Mouse (Mus musculus): ENCODE data around the gene Ppp1r36. TPM values are rescaled to one million over a fixed set of nuclear protein-coding genes. Genes with fewer than 3 reads are reported as not detected.

Ppp1r36 gene
- polyA plus RNA-seq, 1 experiment from 2014 or later: 2.8 TPM

GRCm38 (mm10) chr12:76476146-76476545 lies 58.8 kb downstream of the Ppp1r36 start:
- Histone ChIP-seq H3K9me3 (ENCODE audit: low read depth, low read length) (no peaks in the 10 kb centered on the region), H3K4me2 (no peak overlapping the region), H3K27me3 (ENCODE audit: insufficient read depth, low read length) (no peaks in the 10 kb centered on the region), H3K9ac (no peak overlapping the region), H3K4me3 (ENCODE audit: low read depth, low read length) (no peak overlapping the region), H3K27ac (ENCODE audit: low read depth) (no peak overlapping the region), H3K4me1 (ENCODE audit: insufficient read depth) (peaks cover 10% of the 10 kb centered on the region), H3K36me3 (ENCODE audit: insufficient read depth) (no peaks in the 10 kb centered on the region)
- no peak for TF ChIP-seq CTCF (IDR thresholded peaks at IDR 0.05; ENCODE audit: low read depth)
- 86% methylated on average over 1 of the region's 1 CpGs for WGBS
- ATAC-seq (ENCODE audit: insufficient read depth) (no peak), DNase-seq (peak; percentile 23)

- H3K36me3 ChIP-seq (ENCODE audit: insufficient read depth): no peaks in the 10 kb centered on the region
- H3K4me1 ChIP-seq (ENCODE audit: insufficient read depth): peaks cover 10% of the 10 kb centered on the region
- no peaks in the 10 kb centered on the region for H3K9me3 ChIP-seq (ENCODE audit: low read depth, low read length)
- H3K4me2 ChIP-seq: peak overlapping the region; percentile 45
- ATAC-seq (ENCODE audit: insufficient read depth): no peak
- H3K9ac ChIP-seq: no peak overlapping the region
- no peaks in the 10 kb centered on the region for H3K27me3 ChIP-seq (ENCODE audit: insufficient read depth, low read length)
- WGBS: 15% methylated on average over 14 of the region's 14 CpGs
- DNase-seq: peak; percentile 31
- 0 out of 2 replicates have a peak, but pooled peaks have one; percentile 3 for TF ChIP-seq CTCF (IDR thresholded peaks at IDR 0.05; ENCODE audit: low read depth)
- H3K27ac ChIP-seq (ENCODE audit: low read depth): no peak overlapping the region
- H3K4me3 ChIP-seq (ENCODE audit: low read depth, low read length): 0 out of 2 replicates have a peak overlapping the region, but pooled peaks have one; percentile 2
These were observed 61.1 kb downstream of the Ppp1r36 start for GRCm38 (mm10) chr12:76478309-76479023.

- WGBS: 40% methylated on average over 5 of the region's 5 CpGs
- Histone ChIP-seq H3K4me2 (peak overlapping the region; percentile 45), H3K27me3 (ENCODE audit: insufficient read depth, low read length) (no peaks in the 10 kb centered on the region), H3K9ac (no peak overlapping the region), H3K27ac (ENCODE audit: low read depth) (no peak overlapping the region), H3K4me3 (ENCODE audit: low read depth, low read length) (no peak overlapping the region), H3K4me1 (ENCODE audit: insufficient read depth) (peaks cover 10% of the 10 kb centered on the region), H3K9me3 (ENCODE audit: low read depth, low read length) (no peaks in the 10 kb centered on the region), H3K36me3 (ENCODE audit: insufficient read depth) (no peaks in the 10 kb centered on the region)
- DNase-seq (no peak), ATAC-seq (ENCODE audit: insufficient read depth) (no peak)
- TF ChIP-seq CTCF (IDR thresholded peaks at IDR 0.05; ENCODE audit: low read depth): 0 out of 2 replicates have a peak, but pooled peaks have one; percentile 8
These were observed 61.8 kb downstream of the Ppp1r36 start for GRCm38 (mm10) chr12:76479174-76479573.

GRCm38 (mm10) chr12:76479836-76480495 lies 62.6 kb downstream of the Ppp1r36 start:
- no peaks in the 10 kb centered on the region for H3K27me3 ChIP-seq (ENCODE audit: insufficient read depth, low read length)
- H3K4me3 ChIP-seq (ENCODE audit: low read depth, low read length): no peak overlapping the region
- no peak overlapping the region for H3K27ac ChIP-seq (ENCODE audit: low read depth)
- H3K36me3 ChIP-seq (ENCODE audit: insufficient read depth): no peaks in the 10 kb centered on the region
- peaks cover 13% of the 10 kb centered on the region for H3K4me1 ChIP-seq (ENCODE audit: insufficient read depth)
- no peak overlapping the region for H3K4me2 ChIP-seq
- DNase-seq: peak; percentile 24
- 62% methylated on average over 4 of the region's 4 CpGs for WGBS
- no peak for TF ChIP-seq CTCF (IDR thresholded peaks at IDR 0.05; ENCODE audit: low read depth)
- H3K9ac ChIP-seq: no peak overlapping the region
- no peaks in the 10 kb centered on the region for H3K9me3 ChIP-seq (ENCODE audit: low read depth, low read length)
- ATAC-seq (ENCODE audit: insufficient read depth): no peak

- H3K4me1 ChIP-seq (ENCODE audit: insufficient read depth): peaks cover 19% of the 10 kb centered on the region
- no peak overlapping the region for H3K9ac ChIP-seq
- no peaks in the 10 kb centered on the region for H3K27me3 ChIP-seq (ENCODE audit: insufficient read depth, low read length)
- H3K27ac ChIP-seq (ENCODE audit: low read depth): no peak overlapping the region
- no peak for DNase-seq
- no peak overlapping the region for H3K4me2 ChIP-seq
- H3K9me3 ChIP-seq (ENCODE audit: low read depth, low read length): no peaks in the 10 kb centered on the region
- no peak overlapping the region for H3K4me3 ChIP-seq (ENCODE audit: low read depth, low read length)
- H3K36me3 ChIP-seq (ENCODE audit: insufficient read depth): no peaks in the 10 kb centered on the region
- 86% methylated on average over 2 of the region's 2 CpGs for WGBS
- no peak for ATAC-seq (ENCODE audit: insufficient read depth)
- no peak for TF ChIP-seq CTCF (IDR thresholded peaks at IDR 0.05; ENCODE audit: low read depth)
These were observed 65.1 kb downstream of the Ppp1r36 start for GRCm38 (mm10) chr12:76482446-76482845.

- Histone ChIP-seq H3K9me3 (ENCODE audit: low read depth, low read length) (no peaks in the 10 kb centered on the region), H3K4me2 (no peak overlapping the region), H3K36me3 (ENCODE audit: insufficient read depth) (no peaks in the 10 kb centered on the region), H3K27ac (ENCODE audit: low read depth) (no peak overlapping the region), H3K27me3 (ENCODE audit: insufficient read depth, low read length) (no peaks in the 10 kb centered on the region), H3K4me1 (ENCODE audit: insufficient read depth) (peaks cover 19% of the 10 kb centered on the region), H3K9ac (no peak overlapping the region), H3K4me3 (ENCODE audit: low read depth, low read length) (no peak overlapping the region)
- WGBS: 74% methylated on average over 2 of the region's 2 CpGs
- no peak for ATAC-seq (ENCODE audit: insufficient read depth)
- no peak for TF ChIP-seq CTCF (IDR thresholded peaks at IDR 0.05; ENCODE audit: low read depth)
- DNase-seq: no peak
These were observed 65.6 kb downstream of the Ppp1r36 start for GRCm38 (mm10) chr12:76482948-76483347.

- H3K27me3 ChIP-seq (ENCODE audit: insufficient read depth, low read length): no peaks in the 10 kb centered on the region
- no peaks in the 10 kb centered on the region for H3K36me3 ChIP-seq (ENCODE audit: insufficient read depth)
- peak; percentile 53 for DNase-seq
- ATAC-seq (ENCODE audit: insufficient read depth): peak; percentile 80; the same call in 1 of the 2 replicates
- H3K9ac ChIP-seq: no peak overlapping the region
- WGBS: 9% methylated on average over 4 of the region's 4 CpGs
- no peak overlapping the region for H3K4me3 ChIP-seq (ENCODE audit: low read depth, low read length)
- 0 out of 2 replicates have a peak overlapping the region, but pooled peaks have one; percentile 12 for H3K4me2 ChIP-seq
- peak overlapping the region; percentile 52; the same call in 1 of the 2 replicates for H3K27ac ChIP-seq (ENCODE audit: low read depth)
- peaks cover 9% of the 10 kb centered on the region; the same call in 1 of the 2 replicates for H3K4me1 ChIP-seq (ENCODE audit: insufficient read depth)
- TF ChIP-seq CTCF (IDR thresholded peaks at IDR 0.05; ENCODE audit: low read depth): no peak
- no peaks in the 10 kb centered on the region for H3K9me3 ChIP-seq (ENCODE audit: low read depth, low read length)
These were observed 67.5 kb downstream of the Ppp1r36 start for GRCm38 (mm10) chr12:76484881-76485280.

All from lung, embryonic 14.5 days (tissue).